Mouse (Mus musculus) lung, adult 2 months (tissue): ENCODE measurements at regions not wholly inside any gene's neighbourhood (a gene's known extent, or its start where the extent isn't known, plus 50 kb on each side); places are given as distances from the start of the nearest gene placed in this dataset.

Experiments
- CTCF ChIP-seq: fragments of 200-500 bp; IDR thresholded peaks from 2 replicates; pipeline ENCODE4 v1.5.1; 2011; ENCODE audit warnings: mild to moderate bottlenecking, low read length, control low read depth; ENCODE audit not compliant: insufficient read depth
- POLR2A ChIP-seq: fragments of 200-500 bp; IDR thresholded peaks from 2 replicates; pipeline ENCODE4 v1.6.1; 2011; ENCODE audit warnings: low read depth, mild to moderate bottlenecking, control low read depth, low read length, borderline replicate concordance; ENCODE audit errors: extremely low read depth

DNA sequence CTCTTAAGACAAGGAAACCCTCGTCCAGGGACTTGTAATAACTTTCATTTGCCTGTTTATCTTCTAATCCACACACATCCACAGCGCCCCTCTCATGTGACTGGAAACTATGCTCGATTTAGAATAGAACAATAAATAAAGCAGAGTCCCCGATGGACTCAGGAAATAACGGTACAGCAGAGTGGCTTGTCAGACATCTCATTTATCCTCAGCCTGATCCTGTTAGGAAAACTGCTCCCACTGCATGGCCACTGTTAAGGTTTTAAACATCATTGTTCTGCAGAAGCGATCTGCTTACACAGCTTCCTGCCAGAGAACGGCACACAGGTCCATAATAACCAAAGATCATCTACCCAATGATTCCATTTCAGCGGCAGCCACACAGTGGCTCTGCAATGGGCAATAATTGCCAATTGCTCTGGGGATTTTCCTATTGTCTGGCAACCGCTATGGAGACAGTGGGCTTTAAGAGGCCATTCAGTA, 84.8 kb upstream of the Mdm1 start:
- TF ChIP-seq CTCF (no peak), POLR2A (no peak)
